ENCODE assay signal across 17 mouse cellular contexts in genomic region chr5:38241473-38241834, GRCm38 (mm10). TPM values are rescaled to one million over a fixed set of nuclear protein-coding genes. Genes with fewer than 3 reads are reported as not detected.
DNase-seq lines count a peak whose midpoint lies in the region; ATAC-seq and TF ChIP-seq lines count a peak whose summit lies in the region.
"Had no signal": no experiment of that assay in that cellular context is flagged by ENCODE, and none has a peak within 500 bp of the region (broad histone marks: within the 10 kb centered on the region; RNA-seq: fewer than 3 reads in every experiment).

No protein-coding gene starts in this region.

- intact Hi-C loops in left cerebral cortex, adult 2 months (cut with DNase I) = no loop called here

- peaks cover 53% of the 10 kb centered on the region for H3K27me3 ChIP-seq in midbrain, embryonic 12.5 days
- no peaks in the 10 kb centered on the region for H3K27me3 ChIP-seq in midbrain, embryonic 15.5 days (replicated peaks)
- peaks cover 80% of the 10 kb centered on the region for H3K27me3 ChIP-seq in hindbrain, embryonic 10.5 days (ENCODE audit: insufficient read depth, poor library complexity, severe bottlenecking)
- no peaks in the 10 kb centered on the region for H3K27me3 ChIP-seq in intestine, embryonic 16.5 days (replicated peaks; ENCODE audit: control insufficient read depth, insufficient read depth, low read length)
- H3K27me3 ChIP-seq: limb, embryonic 12.5 days; liver, embryonic 15.5 days had no signal

- no peak for TF ChIP-seq CTCF in left cerebral cortex, adult 2 months (IDR thresholded peaks at IDR 0.05)

- peaks cover 7% of the 10 kb centered on the region; the same call in 1 of the 2 replicates for H3K4me1 ChIP-seq in midbrain, embryonic 12.5 days
- no peaks in the 10 kb centered on the region for H3K4me1 ChIP-seq in midbrain, embryonic 15.5 days
- H3K4me1 ChIP-seq in hindbrain, embryonic 10.5 days (replicated peaks) = peaks cover 17% of the 10 kb centered on the region
- H3K4me1 ChIP-seq in intestine, embryonic 16.5 days (ENCODE audit: control insufficient read depth, insufficient read depth, low read length) = no peaks in the 10 kb centered on the region
- H3K4me1 ChIP-seq: limb, embryonic 12.5 days; liver, embryonic 15.5 days had no signal

- peak; percentile 75 for DNase-seq in heart, adult 11 months
- no peak for DNase-seq in heart, adult 18-20 months
- no peak for DNase-seq in hindbrain, embryonic 10.5 days (ENCODE audit: low spot score)
- DNase-seq in right cerebral cortex, postnatal 14 days = no peak
- DNase-seq in left cerebral cortex, adult 2 months (ENCODE audit: extremely low spot score in 1 of 2, low spot score in 2 of 2) = no peak
- DNase-seq: cerebellum, adult 11-12 months; gastrocnemius, adult 2 months; heart, adult 2 months; lung, postnatal 36 days; thymus, adult 2 months had no signal

- H3K4me2 ChIP-seq in midbrain, embryonic 12.5 days (replicated peaks) = no peak overlapping the region
- H3K4me2 ChIP-seq in midbrain, embryonic 15.5 days = no peak overlapping the region
- H3K4me2 ChIP-seq in intestine, embryonic 16.5 days (ENCODE audit: low read depth, low read length) = no peak overlapping the region
- H3K4me2 ChIP-seq: limb, embryonic 12.5 days; liver, embryonic 15.5 days had no signal

- no peak overlapping the region for H3K27ac ChIP-seq in midbrain, embryonic 12.5 days (replicated peaks)
- no peak overlapping the region for H3K27ac ChIP-seq in midbrain, embryonic 15.5 days
- peak overlapping the region; percentile 74 for H3K27ac ChIP-seq in hindbrain, embryonic 10.5 days
- H3K27ac ChIP-seq in intestine, embryonic 16.5 days (ENCODE audit: low read length) = no peak overlapping the region
- no peak overlapping the region for H3K27ac ChIP-seq in left cerebral cortex, adult 2 months
- H3K27ac ChIP-seq: gastrocnemius, adult 2 months; heart, adult 2 months; limb, embryonic 12.5 days; liver, embryonic 15.5 days had no signal

- no peak overlapping the region for H3K4me3 ChIP-seq in midbrain, embryonic 12.5 days
- no peak overlapping the region for H3K4me3 ChIP-seq in midbrain, embryonic 15.5 days
- no peak overlapping the region for H3K4me3 ChIP-seq in hindbrain, embryonic 10.5 days
- no peak overlapping the region for H3K4me3 ChIP-seq in intestine, embryonic 16.5 days (ENCODE audit: low read length)
- H3K4me3 ChIP-seq in left cerebral cortex, adult 2 months = no peak overlapping the region
- H3K4me3 ChIP-seq: gastrocnemius, adult 2 months; heart, adult 2 months; limb, embryonic 12.5 days; liver, embryonic 15.5 days had no signal

- peak; percentile 30; the same call in 1 of the 2 replicates for ATAC-seq in midbrain, embryonic 12.5 days (ENCODE audit: low FRiP score, low read depth)
- no peak for ATAC-seq in midbrain, embryonic 15.5 days (replicated peaks)
- 0 out of 2 replicates have a peak, but pooled peaks have one; percentile 11 for ATAC-seq in intestine, embryonic 16.5 days
- ATAC-seq: forebrain, embryonic 16.5 days had no signal

- WGBS in midbrain, embryonic 12.5 days = 76% methylated on average over 3 of the region's 3 CpGs
- WGBS in midbrain, embryonic 15.5 days = 76% methylated on average over 3 of the region's 3 CpGs
- WGBS in hindbrain, embryonic 10.5 days = 82% methylated on average over 3 of the region's 3 CpGs
- 90% methylated on average over 3 of the region's 3 CpGs for WGBS in intestine, embryonic 16.5 days

- 0 out of 2 replicates have a peak, but pooled peaks cover 3% of the 10 kb centered on the region for H3K9me3 ChIP-seq in midbrain, embryonic 12.5 days
- H3K9me3 ChIP-seq in midbrain, embryonic 15.5 days = no peaks in the 10 kb centered on the region; the same call in 1 of the 2 replicates
- no peaks in the 10 kb centered on the region; the same call in 1 of the 2 replicates for H3K9me3 ChIP-seq in hindbrain, embryonic 10.5 days
- no peaks in the 10 kb centered on the region for H3K9me3 ChIP-seq in intestine, embryonic 16.5 days (ENCODE audit: control insufficient read depth, low read length)
- H3K9me3 ChIP-seq: liver, embryonic 15.5 days had no signal

- H3K9ac ChIP-seq in midbrain, embryonic 12.5 days (replicated peaks) = no peak overlapping the region
- no peak overlapping the region for H3K9ac ChIP-seq in midbrain, embryonic 15.5 days
- H3K9ac ChIP-seq in intestine, embryonic 16.5 days (ENCODE audit: low read depth, low read length) = no peak overlapping the region
- H3K9ac ChIP-seq: limb, embryonic 12.5 days; liver, embryonic 15.5 days had no signal

- H3K36me3 ChIP-seq in midbrain, embryonic 12.5 days = peaks cover 6% of the 10 kb centered on the region; the same call in 1 of the 2 replicates
- H3K36me3 ChIP-seq in midbrain, embryonic 15.5 days (replicated peaks) = no peaks in the 10 kb centered on the region
- H3K36me3 ChIP-seq in hindbrain, embryonic 10.5 days = peaks cover 7% of the 10 kb centered on the region
- no peaks in the 10 kb centered on the region for H3K36me3 ChIP-seq in intestine, embryonic 16.5 days (ENCODE audit: control insufficient read depth, insufficient read depth, low read length)
- H3K36me3 ChIP-seq: liver, embryonic 15.5 days had no signal

RNA-seq across cellular contexts. Expression of gene Tmem128, which starts 18.5 kb away (rescaled TPM):
- 10 to 100 TPM; 12.9 to 13.4 TPM for total RNA-seq in heart, adult 18-20 months (2021)
- 88.3 and 100 TPM in 2 replicates for polyA plus RNA-seq in midbrain, embryonic 12.5 days (2016; fragmentation: Nextera tagmentation; extraction: Ambion mirVana)
- 88.4 and 90.4 TPM in 2 replicates for polyA plus RNA-seq in midbrain, embryonic 15.5 days (2015; fragmentation: Nextera tagmentation; extraction: Ambion mirVana)
- 81.7 and 93.4 TPM in 2 replicates for polyA plus RNA-seq in hindbrain, embryonic 10.5 days (2016; fragmentation: Nextera tagmentation; extraction: Ambion mirVana)
- polyA plus RNA-seq in intestine, embryonic 16.5 days (2015; fragmentation: Nextera tagmentation; extraction: Ambion mirVana) = 58.3 and 62.9 TPM in 2 replicates
- 10 to 100 TPM; 30.1 to 34.1 TPM for total RNA-seq in left cerebral cortex, adult 2 months (2021)

RNA-seq across cellular contexts. Expression of gene Lyar, which starts 21.2 kb away (rescaled TPM):
- total RNA-seq in heart, adult 18-20 months (2021) = 10 to 100 TPM; 15.5 to 17.4 TPM
- polyA plus RNA-seq in midbrain, embryonic 12.5 days (2016; fragmentation: Nextera tagmentation; extraction: Ambion mirVana) = 100 and 113 TPM in 2 replicates
- polyA plus RNA-seq in midbrain, embryonic 15.5 days (2015; fragmentation: Nextera tagmentation; extraction: Ambion mirVana) = 40.5 and 40.7 TPM in 2 replicates
- polyA plus RNA-seq in hindbrain, embryonic 10.5 days (2016; fragmentation: Nextera tagmentation; extraction: Ambion mirVana) = 101 and 148 TPM in 2 replicates
- 66.3 and 81.5 TPM in 2 replicates for polyA plus RNA-seq in intestine, embryonic 16.5 days (2015; fragmentation: Nextera tagmentation; extraction: Ambion mirVana)
- 10 to 100 TPM; 10.7 to 12.1 TPM for total RNA-seq in left cerebral cortex, adult 2 months (2021)

RNA-seq across cellular contexts. Expression of gene Zbtb49, which starts 21.2 kb away (rescaled TPM):
- 1 to 10 TPM; 3.5 to 4.0 TPM for total RNA-seq in heart, adult 18-20 months (2021)
- polyA plus RNA-seq in midbrain, embryonic 12.5 days (2016; fragmentation: Nextera tagmentation; extraction: Ambion mirVana) = 22.0 and 26.8 TPM in 2 replicates
- polyA plus RNA-seq in midbrain, embryonic 15.5 days (2015; fragmentation: Nextera tagmentation; extraction: Ambion mirVana) = 24.4 and 24.9 TPM in 2 replicates
- polyA plus RNA-seq in hindbrain, embryonic 10.5 days (2016; fragmentation: Nextera tagmentation; extraction: Ambion mirVana) = 16.4 and 19.4 TPM in 2 replicates
- polyA plus RNA-seq in intestine, embryonic 16.5 days (2015; fragmentation: Nextera tagmentation; extraction: Ambion mirVana) = 7.8 and 9.9 TPM in 2 replicates
- 10 to 100 TPM; 21.1 to 22.9 TPM for total RNA-seq in left cerebral cortex, adult 2 months (2021)

RNA-seq across cellular contexts. Expression of gene Otop1, which starts 34.3 kb away (rescaled TPM):
- total RNA-seq in heart, adult 18-20 months (2021) = 1 to 10 TPM in 1 of 2 experiments, under 1 TPM in 1; 0.32 to 5.2 TPM
- not detected in 2 replicates for polyA plus RNA-seq in midbrain, embryonic 12.5 days (2016; fragmentation: Nextera tagmentation; extraction: Ambion mirVana)
- 0.06 TPM in 1 of 2 replicates, not detected in the other for polyA plus RNA-seq in midbrain, embryonic 15.5 days (2015; fragmentation: Nextera tagmentation; extraction: Ambion mirVana)
- 0.06 and 0.07 TPM in 2 replicates for polyA plus RNA-seq in hindbrain, embryonic 10.5 days (2016; fragmentation: Nextera tagmentation; extraction: Ambion mirVana)
- 0.04 TPM in 1 of 2 replicates, not detected in the other for polyA plus RNA-seq in intestine, embryonic 16.5 days (2015; fragmentation: Nextera tagmentation; extraction: Ambion mirVana)
- total RNA-seq in left cerebral cortex, adult 2 months (2021) = not detected
- polyA plus RNA-seq: forebrain, embryonic 16.5 days; heart, embryonic 16.5 days; liver, embryonic 15.5 days had no signal
